Mouse (Mus musculus) heart, adult 2 months (tissue): ENCODE data around the gene Mfrp. TPM values are rescaled to one million over a fixed set of nuclear protein-coding genes. Genes with fewer than 3 reads are reported as not detected.

Source experiments
- DNase-seq, 2 experiments: peaks; one replicate each; pipeline ENCODE4 v3.0.0; 2021
- H3K27ac ChIP-seq: fragments of 200-600 bp; 2 replicates; pipeline ENCODE4 v1.8.1; 2022
- H3K27me3 ChIP-seq: fragments of 200-500 bp; 2 replicates; pipeline ENCODE4 v1.6.1; 2012; ENCODE audit warnings: mild to moderate bottlenecking, low read length, inconsistent platforms, mixed read lengths; ENCODE audit not compliant: control insufficient read depth, insufficient read depth
- H3K36me3 ChIP-seq: fragments of 200-500 bp; 2 replicates; pipeline ENCODE4 v1.6.1; 2012; ENCODE audit warnings: low read length, inconsistent platforms; ENCODE audit not compliant: control insufficient read depth, insufficient read depth
- H3K4me1 ChIP-seq: fragments of 200-500 bp; 2 replicates; pipeline ENCODE4 v1.6.1; 2011; ENCODE audit warnings: low read length; ENCODE audit not compliant: control insufficient read depth, insufficient read depth
- H3K4me3 ChIP-seq: fragments of 200-600 bp; 2 replicates; pipeline ENCODE4 v1.8.1; 2022
- H3K79me2 ChIP-seq: fragments of 200-500 bp; replicated peaks from 2 replicates; pipeline ENCODE4 v1.6.1; 2012; ENCODE audit warnings: mild to moderate bottlenecking, inconsistent platforms, low read length, moderate library complexity, mixed read lengths; ENCODE audit not compliant: control insufficient read depth, insufficient read depth
- H3K9ac ChIP-seq: fragments of 200-500 bp; 2 replicates; pipeline ENCODE4 v1.6.1; 2012; ENCODE audit warnings: low read depth, mild to moderate bottlenecking, control low read depth, inconsistent platforms, low read length, mixed read lengths
- CTCF ChIP-seq: fragments of 200-600 bp; IDR thresholded peaks from 2 replicates; pipeline ENCODE4 v1.8.1; 2022; ENCODE audit warnings: antibody characterized with exemption, mild to moderate bottlenecking, moderate library complexity
- EP300 ChIP-seq: fragments of 200-500 bp; IDR thresholded peaks from 2 replicates; pipeline ENCODE4 v1.6.1; 2011; ENCODE audit warnings: low read depth, low read length, control low read depth; ENCODE audit not compliant: insufficient read depth
- POLR2A ChIP-seq: fragments of 200-500 bp; IDR thresholded peaks from 2 replicates; pipeline ENCODE4 v1.6.1; 2011; ENCODE audit warnings: mild to moderate bottlenecking, low read depth, low read length, control low read depth; ENCODE audit not compliant: insufficient read depth
- WGBS: fragments of 180-500 bp; shearing (Covaris S2); methylation state at CpG from one replicate; pipeline ENCODE4 v1.1.7; 2018; 5-methylcytosine and 5-hydroxymethylcytosine counted together
- intact Hi-C: fragments of 180-260 bp; cut with DNase I; formaldehyde crosslinking; loops from one replicate; pipeline ENCODE4 v1.15.1; 2025
- polyA plus RNA-seq: library from polyadenylated mRNA; depleted of rRNA; stranded (reverse); fragments of >200 nt; gene quantifications from 2 replicates; pipeline ENCODE4 v1.2.3, GENCODE M21; 2012; rRNA removed
- total RNA-seq, 2 experiments: library from RNA; stranded (reverse); gene quantifications; 2 replicates each; pipeline ENCODE4 v1.2.3; 2021

Mfrp gene
- total and polyA plus RNA-seq, 3 experiments: 0.04 to 0.05 TPM; not detected in 1

GRCm38 (mm10) chr9:44144023-44144717 lies 42.6 kb downstream of the Mfrp start:
- H3K36me3 ChIP-seq: peaks cover 11% of the 10 kb centered on the region
- no peak overlapping the region for H3K27ac ChIP-seq
- TF ChIP-seq POLR2A: no peak
- peak; percentile 38 for TF ChIP-seq CTCF
- DNase-seq: peak in 1 of 2 experiments; percentile 46
- H3K27me3 ChIP-seq: no peaks in the 10 kb centered on the region
- 35% methylated on average over 7 of the region's 8 CpGs for WGBS
- no peak overlapping the region for H3K4me3 ChIP-seq
- intact Hi-C loops: no loop called here
- H3K4me1 ChIP-seq: peaks cover 5% of the 10 kb centered on the region
- no peak overlapping the region for H3K9ac ChIP-seq
- no peaks in the 10 kb centered on the region for H3K79me2 ChIP-seq

DNA sequence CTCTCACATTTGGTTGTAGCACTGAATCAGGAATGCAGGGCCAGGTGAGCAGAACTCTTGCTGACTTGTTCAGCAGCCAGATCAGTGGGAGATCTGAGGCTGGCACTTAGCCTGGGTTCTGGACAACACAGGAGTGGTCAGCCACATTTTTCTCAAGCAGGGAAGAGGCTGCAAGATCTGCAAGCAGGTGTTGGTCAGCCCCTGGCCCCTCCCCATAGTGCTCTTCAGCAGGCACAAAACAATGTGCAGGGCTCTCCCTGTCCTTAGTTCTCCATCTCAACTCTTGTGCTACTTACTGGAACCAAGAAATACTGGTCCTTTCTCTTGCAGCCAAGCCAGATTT lies 43.2 kb downstream of the Mfrp start:
- no peak for TF ChIP-seq CTCF
- TF ChIP-seq POLR2A: no peak
- no peak for TF ChIP-seq EP300
- H3K9ac ChIP-seq: no peak overlapping the region
- no peak overlapping the region for H3K27ac ChIP-seq
- no peak for DNase-seq
- intact Hi-C loops: no loop called here
- no peaks in the 10 kb centered on the region for H3K79me2 ChIP-seq
- H3K4me1 ChIP-seq: peaks cover 5% of the 10 kb centered on the region
- H3K36me3 ChIP-seq: peaks cover 11% of the 10 kb centered on the region
- no peaks in the 10 kb centered on the region for H3K27me3 ChIP-seq
- no peak overlapping the region for H3K4me3 ChIP-seq

GRCm38 (mm10) chr9:44147290-44147689 lies 45.8 kb downstream of the Mfrp start:
- no peak overlapping the region for H3K27ac ChIP-seq

More at GRCm38 (mm10) chr9:44147290-44147689, 45.8 kb downstream of the Mfrp start:
- intact Hi-C loops: loop anchor here (2.0 kb wide), 1 partner anchor 20 kb away; no protein-coding TSS in a partner anchor
- DNase-seq: no peak
- Histone ChIP-seq H3K36me3 (peaks cover 15% of the 10 kb centered on the region), H3K27me3 (no peaks in the 10 kb centered on the region), H3K4me3 (no peak overlapping the region), H3K4me1 (peaks cover 5% of the 10 kb centered on the region), H3K79me2 (no peaks in the 10 kb centered on the region), H3K9ac (no peak overlapping the region)
- TF ChIP-seq EP300: no peak
- TF ChIP-seq POLR2A: no peak
- peak; percentile 80 for TF ChIP-seq CTCF
- WGBS: 11% methylated on average over 3 of the region's 3 CpGs

Other genes with a start within 250 kb of the Mfrp start
- gene Thy1, start 58.3 kb upstream of the Mfrp start, total RNA-seq: 10 to 100 TPM in 1 of 2 experiments, 1 to 10 TPM in 1; 6.6 to 15.5 TPM
- gene Thy1, start 58.3 kb upstream of the Mfrp start, polyA plus RNA-seq: 32.3 and 42.7 TPM in 2 replicates
- gene Usp2, start 34.7 kb upstream of the Mfrp start, total RNA-seq: 100 to 1,000 TPM in 1 of 2 experiments, 10 to 100 TPM in 1; 75.8 to 206 TPM
- gene Usp2, start 34.7 kb upstream of the Mfrp start, polyA plus RNA-seq: 62.8 and 73.8 TPM in 2 replicates
- 1 to 10 TPM; 4.8 to 7.6 TPM for gene C1qtnf5, start 5.5 kb downstream of the Mfrp start, total RNA-seq
- gene C1qtnf5, start 5.5 kb downstream of the Mfrp start, polyA plus RNA-seq: 9.4 and 13.8 TPM in 2 replicates
- gene Gm49380, start 11.8 kb downstream of the Mfrp start, total RNA-seq: under 1 TPM; 0.21 to 0.23 TPM
- gene Gm49380, start 11.8 kb downstream of the Mfrp start, polyA plus RNA-seq: not detected in 2 replicates
- gene Rnf26, start 11.8 kb downstream of the Mfrp start, total RNA-seq: 1 to 10 TPM; 6.5 to 6.7 TPM
- gene Rnf26, start 11.8 kb downstream of the Mfrp start, polyA plus RNA-seq: 7.3 and 10.4 TPM in 2 replicates
- 10 to 100 TPM; 31.6 to 32.5 TPM for gene Mcam, start 32.7 kb downstream of the Mfrp start, total RNA-seq
- gene Mcam, start 32.7 kb downstream of the Mfrp start, polyA plus RNA-seq: 49.8 and 70.9 TPM in 2 replicates
- gene Cbl, start 132.3 kb downstream of the Mfrp start, total RNA-seq: 10 to 100 TPM; 17.8 to 18.7 TPM
- 5.0 and 11.8 TPM in 2 replicates for gene Cbl, start 132.3 kb downstream of the Mfrp start, polyA plus RNA-seq
- gene Ccdc153, start 138.9 kb downstream of the Mfrp start, total RNA-seq: not detected
- 1.6 TPM in 1 of 2 replicates, not detected in the other for gene Ccdc153, start 138.9 kb downstream of the Mfrp start, polyA plus RNA-seq
- gene Pdzd3, start 149.7 kb downstream of the Mfrp start, total RNA-seq: 1 to 10 TPM; 3.4 to 4.2 TPM
- gene Pdzd3, start 149.7 kb downstream of the Mfrp start, polyA plus RNA-seq: 1.7 and 3.3 TPM in 2 replicates
- 10 to 100 TPM; 20.3 to 21.7 TPM for gene Nlrx1, start 166.9 kb downstream of the Mfrp start, total RNA-seq
- 16.1 and 19.0 TPM in 2 replicates for gene Nlrx1, start 166.9 kb downstream of the Mfrp start, polyA plus RNA-seq
- under 1 TPM; 0.42 to 0.75 TPM for gene Abcg4, start 186.9 kb downstream of the Mfrp start, total RNA-seq
- 1.9 and 2.1 TPM in 2 replicates for gene Abcg4, start 186.9 kb downstream of the Mfrp start, polyA plus RNA-seq
- 10 to 100 TPM in 1 of 2 experiments, 1 to 10 TPM in 1; 6.9 to 10.2 TPM for gene Hinfp, start 203.9 kb downstream of the Mfrp start, total RNA-seq
- gene Hinfp, start 203.9 kb downstream of the Mfrp start, polyA plus RNA-seq: 12.6 and 16.0 TPM in 2 replicates
- gene C2cd2l, start 218.6 kb downstream of the Mfrp start, total RNA-seq: 10 to 100 TPM; 14.4 to 15.7 TPM
- 20.4 and 29.9 TPM in 2 replicates for gene C2cd2l, start 218.6 kb downstream of the Mfrp start, polyA plus RNA-seq
- 10 to 100 TPM; 18.9 to 20.6 TPM for gene Dpagt1, start 224.3 kb downstream of the Mfrp start, total RNA-seq
- 34.3 and 51.3 TPM in 2 replicates for gene Dpagt1, start 224.3 kb downstream of the Mfrp start, polyA plus RNA-seq
- gene H2afx, start 233.0 kb downstream of the Mfrp start, total RNA-seq: 10 to 100 TPM; 12.8 TPM
- 12.7 and 14.2 TPM in 2 replicates for gene H2afx, start 233.0 kb downstream of the Mfrp start, polyA plus RNA-seq
- gene Hmbs, start 242.5 kb downstream of the Mfrp start, total RNA-seq: 10 to 100 TPM; 39.8 to 49.3 TPM
- gene Hmbs, start 242.5 kb downstream of the Mfrp start, polyA plus RNA-seq: 37.8 and 51.3 TPM in 2 replicates